In genomic region chr6:113933261-113934151, GRCm38 (mm10) we compare ENCODE assay signal across 17 mouse cellular contexts.
DNase-seq lines count a peak whose midpoint lies in the region; ATAC-seq and TF ChIP-seq lines count a peak whose summit lies in the region.
"Had no signal": no experiment of that assay in that cellular context is flagged by ENCODE, and none has a peak within 500 bp of the region (broad histone marks: within the 10 kb centered on the region; RNA-seq: fewer than 3 reads in every experiment).

No protein-coding gene starts in this region.

- no peaks in the 10 kb centered on the region for H3K9me3 ChIP-seq in forebrain, postnatal 0 days (ENCODE audit: low read length)
- no peaks in the 10 kb centered on the region for H3K9me3 ChIP-seq in forebrain, embryonic 12.5 days
- H3K9me3 ChIP-seq in midbrain, embryonic 11.5 days (ENCODE audit: control insufficient read depth, low read length): no peaks in the 10 kb centered on the region
- H3K9me3 ChIP-seq in midbrain, embryonic 15.5 days: no peaks in the 10 kb centered on the region
- no peaks in the 10 kb centered on the region for H3K9me3 ChIP-seq in hindbrain, postnatal 0 days (ENCODE audit: low read length)
- H3K9me3 ChIP-seq: forebrain, embryonic 15.5 days; limb, embryonic 13.5 days; liver, embryonic 15.5 days; megakaryocyte, embryonic 14.5 days had no signal

- 43% methylated on average over 14 of the region's 14 CpGs for WGBS in forebrain, postnatal 0 days
- 62% methylated on average over 14 of the region's 14 CpGs for WGBS in forebrain, embryonic 12.5 days
- 65% methylated on average over 14 of the region's 14 CpGs for WGBS in midbrain, embryonic 11.5 days
- 51% methylated on average over 14 of the region's 14 CpGs for WGBS in midbrain, embryonic 15.5 days
- WGBS in hindbrain, postnatal 0 days: 40% methylated on average over 14 of the region's 14 CpGs

- no peak overlapping the region for H3K4me2 ChIP-seq in forebrain, postnatal 0 days (ENCODE audit: low read depth)
- H3K4me2 ChIP-seq in forebrain, embryonic 12.5 days: no peak overlapping the region
- H3K4me2 ChIP-seq in midbrain, embryonic 11.5 days: no peak overlapping the region
- no peak overlapping the region for H3K4me2 ChIP-seq in midbrain, embryonic 15.5 days
- no peak overlapping the region for H3K4me2 ChIP-seq in hindbrain, postnatal 0 days (ENCODE audit: low read depth, low read length)
- H3K4me2 ChIP-seq: forebrain, embryonic 15.5 days; limb, embryonic 13.5 days; liver, embryonic 15.5 days had no signal

- H3K27ac ChIP-seq in forebrain, postnatal 0 days (ENCODE audit: low read depth, low read length): no peak overlapping the region
- H3K27ac ChIP-seq in forebrain, embryonic 12.5 days: no peak overlapping the region
- no peak overlapping the region for H3K27ac ChIP-seq in midbrain, embryonic 11.5 days (ENCODE audit: low read depth, low read length)
- no peak overlapping the region for H3K27ac ChIP-seq in midbrain, embryonic 15.5 days
- peak overlapping the region; percentile 73 for H3K27ac ChIP-seq in hindbrain, postnatal 0 days
- H3K27ac ChIP-seq: forebrain, embryonic 15.5 days; limb, embryonic 13.5 days; liver, embryonic 15.5 days had no signal

- H3K4me1 ChIP-seq in forebrain, postnatal 0 days (ENCODE audit: insufficient read depth): peaks cover 5% of the 10 kb centered on the region; the same call in 1 of the 2 replicates
- H3K4me1 ChIP-seq in forebrain, embryonic 12.5 days: peaks cover 35% of the 10 kb centered on the region
- H3K4me1 ChIP-seq in midbrain, embryonic 11.5 days (ENCODE audit: control insufficient read depth, insufficient read depth, low read length): peaks cover 16% of the 10 kb centered on the region
- peaks cover 13% of the 10 kb centered on the region for H3K4me1 ChIP-seq in midbrain, embryonic 15.5 days
- H3K4me1 ChIP-seq in hindbrain, postnatal 0 days (ENCODE audit: insufficient read depth, low read length): peaks cover 16% of the 10 kb centered on the region; the same call in 1 of the 2 replicates
- H3K4me1 ChIP-seq: limb, embryonic 13.5 days; liver, embryonic 15.5 days; megakaryocyte, embryonic 14.5 days had no signal

- peak; percentile 38 for ATAC-seq in forebrain, postnatal 0 days
- no peak for ATAC-seq in forebrain, embryonic 12.5 days (ENCODE audit: low FRiP score)
- no peak for ATAC-seq in midbrain, embryonic 11.5 days (ENCODE audit: low FRiP score)
- no peak for ATAC-seq in midbrain, embryonic 15.5 days (replicated peaks)
- peak; percentile 89 for ATAC-seq in hindbrain, postnatal 0 days
- ATAC-seq: forebrain, embryonic 15.5 days; intestine, postnatal 0 days had no signal

- no peaks in the 10 kb centered on the region for H3K36me3 ChIP-seq in forebrain, postnatal 0 days (ENCODE audit: insufficient read depth)
- H3K36me3 ChIP-seq in forebrain, embryonic 12.5 days (replicated peaks): no peaks in the 10 kb centered on the region
- H3K36me3 ChIP-seq in midbrain, embryonic 11.5 days (ENCODE audit: control insufficient read depth, insufficient read depth, low read length): no peaks in the 10 kb centered on the region
- H3K36me3 ChIP-seq in midbrain, embryonic 15.5 days (replicated peaks): no peaks in the 10 kb centered on the region
- no peaks in the 10 kb centered on the region for H3K36me3 ChIP-seq in hindbrain, postnatal 0 days (ENCODE audit: insufficient read depth, low read length)
- H3K36me3 ChIP-seq: forebrain, embryonic 15.5 days; limb, embryonic 13.5 days; liver, embryonic 15.5 days had no signal

- no peak for TF ChIP-seq CTCF in forebrain, postnatal 0 days (IDR thresholded peaks at IDR 0.05; ENCODE audit: low read depth)
- TF ChIP-seq CTCF in hindbrain, postnatal 0 days (IDR thresholded peaks at IDR 0.05; ENCODE audit: low read depth): no peak

- H3K4me3 ChIP-seq in forebrain, postnatal 0 days (ENCODE audit: low read depth, low read length): no peak overlapping the region
- H3K4me3 ChIP-seq in forebrain, embryonic 12.5 days (replicated peaks): no peak overlapping the region
- H3K4me3 ChIP-seq in midbrain, embryonic 11.5 days (ENCODE audit: low read depth, low read length): no peak overlapping the region
- no peak overlapping the region for H3K4me3 ChIP-seq in midbrain, embryonic 15.5 days
- no peak overlapping the region for H3K4me3 ChIP-seq in hindbrain, postnatal 0 days (ENCODE audit: low read length)
- H3K4me3 ChIP-seq: forebrain, embryonic 15.5 days; gastrocnemius, adult 2 months; limb, embryonic 13.5 days; liver, embryonic 15.5 days; megakaryocyte, embryonic 14.5 days had no signal

- H3K9ac ChIP-seq in forebrain, postnatal 0 days: no peak overlapping the region
- no peak overlapping the region; the same call in 1 of the 2 replicates for H3K9ac ChIP-seq in forebrain, embryonic 12.5 days
- no peak overlapping the region for H3K9ac ChIP-seq in midbrain, embryonic 11.5 days (ENCODE audit: low read length)
- H3K9ac ChIP-seq in midbrain, embryonic 15.5 days: no peak overlapping the region
- no peak overlapping the region for H3K9ac ChIP-seq in hindbrain, postnatal 0 days (replicated peaks; ENCODE audit: low read length)
- H3K9ac ChIP-seq: forebrain, embryonic 15.5 days; limb, embryonic 13.5 days; liver, embryonic 15.5 days had no signal

- no peaks in the 10 kb centered on the region for H3K27me3 ChIP-seq in forebrain, postnatal 0 days (ENCODE audit: insufficient read depth, low read length)
- peaks cover 5% of the 10 kb centered on the region; the same call in 1 of the 2 replicates for H3K27me3 ChIP-seq in forebrain, embryonic 12.5 days
- peaks cover 4% of the 10 kb centered on the region; the same call in 1 of the 2 replicates for H3K27me3 ChIP-seq in midbrain, embryonic 11.5 days (ENCODE audit: control insufficient read depth, insufficient read depth, low read length)
- H3K27me3 ChIP-seq in midbrain, embryonic 15.5 days (replicated peaks): no peaks in the 10 kb centered on the region
- no peaks in the 10 kb centered on the region for H3K27me3 ChIP-seq in hindbrain, postnatal 0 days (ENCODE audit: insufficient read depth, low read length)
- H3K27me3 ChIP-seq: forebrain, embryonic 15.5 days; limb, embryonic 13.5 days; liver, embryonic 15.5 days had no signal

- DNase-seq in forebrain, postnatal 0 days: no peak
- DNase-seq in midbrain, embryonic 11.5 days (ENCODE audit: low spot score, missing footprints): peak; percentile 81
- DNase-seq in cerebellum, adult 8-10 months: peak; percentile 79
- peak; percentile 72 for DNase-seq in hindbrain, postnatal 0 days (ENCODE audit: low spot score)
- DNase-seq in kidney, postnatal 36 days: no peak
- DNase-seq in gastrocnemius, postnatal 4 days (ENCODE audit: low spot score in 2 of 2): no peak
- DNase-seq: gastrocnemius, adult 2 months; kidney, postnatal 10 days; lung, postnatal 10 days; right cerebral cortex, postnatal 4 days had no signal

Comparison
In these comparisons a context has a peak if more than half of its experiments do, and no peak if none do; other contexts are left out.
1. ATAC-seq: peak in forebrain, postnatal 0 days (single experiment) and hindbrain, postnatal 0 days (single experiment); none in forebrain, embryonic 12.5 days (single experiment), midbrain, embryonic 11.5 days (single experiment) and midbrain, embryonic 15.5 days (single experiment).
2. DNase-seq: peak in midbrain, embryonic 11.5 days (single experiment), cerebellum, adult 8-10 months (single experiment) and hindbrain, postnatal 0 days (single experiment); none in forebrain, postnatal 0 days (single experiment), kidney, postnatal 36 days (0 of 2) and gastrocnemius, postnatal 4 days (0 of 2).